Mouse (Mus musculus): Measurements from ENCODE around the gene Upk3bl. TPM values are rescaled to one million over a fixed set of nuclear protein-coding genes. Genes with fewer than 3 reads are reported as not detected.

The Upk3bl gene
- polyA plus RNA-seq, 1 experiment, result not detected

DNA sequence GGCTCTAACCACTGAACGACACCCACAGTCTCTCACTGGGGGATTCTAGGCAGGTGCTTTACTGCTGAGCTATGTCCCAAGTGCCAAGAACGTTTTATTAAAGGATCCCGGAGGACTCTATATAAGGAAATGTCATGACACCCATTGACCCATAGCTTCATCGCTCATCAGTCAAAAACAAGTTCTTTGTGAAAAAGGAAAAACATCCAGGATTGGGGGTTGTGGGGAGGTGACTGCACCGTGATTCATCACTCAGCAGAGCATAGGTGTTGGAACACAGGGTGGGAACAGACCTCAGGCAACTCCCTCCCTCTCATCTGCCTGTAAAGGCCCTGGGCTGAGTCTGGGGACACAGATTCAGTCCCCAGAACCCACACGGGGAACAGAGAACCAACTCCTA, 4.4 kb upstream of the Upk3bl start:
- Histone ChIP-seq H3K79me2 (ENCODE audit: control insufficient read depth, insufficient read depth) (no peaks in the 10 kb centered on the region), H3K36me3 (ENCODE audit: control insufficient read depth, insufficient read depth) (no peaks in the 10 kb centered on the region), H3ac (ENCODE audit: control insufficient read depth, insufficient read length) (no peak overlapping the region), H3K4me2 (ENCODE audit: low read depth) (no peak overlapping the region), H3K27me3 (ENCODE audit: control insufficient read depth, insufficient read depth, insufficient read length) (no peaks in the 10 kb centered on the region), H3K4me3 (no peak overlapping the region)
- TF ChIP-seq TCF12 (IDR thresholded peaks at IDR 0.05; ENCODE audit: insufficient read depth, poor library complexity, severe bottlenecking) (no peak), USF1 (IDR thresholded peaks at IDR 0.05; ENCODE audit: low read depth) (no peak), MYOD1 (IDR thresholded peaks at IDR 0.05; ENCODE audit: control insufficient read depth in 1 of 3, insufficient read length in 2 of 3, low read depth in 2 of 3) (no peak), REST (IDR thresholded peaks at IDR 0.05; ENCODE audit: insufficient read depth, insufficient read length) (no peak), SRF (IDR thresholded peaks at IDR 0.05; ENCODE audit: control insufficient read depth, insufficient read length, low read depth) (no peak)

DNA sequence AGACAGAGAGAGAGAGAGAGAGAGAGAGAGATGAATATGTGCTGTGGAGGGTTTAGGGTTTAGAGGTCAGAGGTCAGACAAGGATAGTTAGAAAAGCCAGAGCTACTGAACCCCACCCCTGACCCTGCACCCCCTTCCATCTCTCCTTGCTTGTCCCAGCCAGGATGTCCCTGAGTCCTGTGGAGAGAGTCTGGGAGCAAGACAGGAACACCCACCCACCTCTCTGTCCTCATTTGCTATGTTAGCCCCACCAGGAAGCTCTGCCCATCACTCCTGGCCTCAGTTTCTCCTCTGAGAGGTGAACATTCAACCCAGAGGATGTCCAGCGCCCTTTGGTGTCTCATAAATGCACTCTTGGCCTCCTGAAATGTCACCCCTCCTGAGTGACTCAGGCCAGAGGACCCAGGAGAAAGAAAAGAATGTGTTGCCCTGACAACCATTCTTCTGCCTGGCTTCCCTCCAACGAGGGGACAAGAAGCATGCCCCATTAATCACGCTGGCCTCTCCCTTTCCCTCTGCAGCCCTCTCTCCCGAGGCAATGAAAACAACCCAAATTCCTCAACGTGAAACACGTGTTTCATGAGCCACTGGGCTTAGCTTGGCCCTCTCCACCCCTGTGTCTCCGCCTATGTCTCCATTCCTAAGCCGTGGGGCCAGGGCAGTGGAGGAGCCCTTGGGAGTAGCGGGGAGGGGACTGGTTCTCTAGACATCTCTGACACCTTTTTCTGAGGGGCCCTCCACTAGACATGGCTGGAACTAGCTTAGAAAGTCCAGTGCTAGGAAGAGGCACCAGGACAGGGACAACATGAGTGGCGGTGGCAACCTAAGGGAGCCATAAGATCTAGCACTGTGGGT, 2.8 kb upstream of the Upk3bl start:
- Histone ChIP-seq H3K36me3 (ENCODE audit: control insufficient read depth, insufficient read depth) (no peaks in the 10 kb centered on the region), H3K4me2 (ENCODE audit: low read depth) (peak overlapping the region; percentile 51), H3K79me2 (ENCODE audit: control insufficient read depth, insufficient read depth) (no peaks in the 10 kb centered on the region), H3ac (ENCODE audit: control insufficient read depth, insufficient read length) (no peak overlapping the region), H3K4me3 (no peak overlapping the region), H3K27me3 (ENCODE audit: control insufficient read depth, insufficient read depth, insufficient read length) (no peaks in the 10 kb centered on the region)
- TF ChIP-seq REST (IDR thresholded peaks at IDR 0.05; ENCODE audit: insufficient read depth, insufficient read length) (no peak), E2F4 (IDR thresholded peaks at IDR 0.05; ENCODE audit: insufficient read depth) (no peak), TCF12 (IDR thresholded peaks at IDR 0.05; ENCODE audit: insufficient read depth, poor library complexity, severe bottlenecking) (no peak), MAX (IDR thresholded peaks at IDR 0.05; ENCODE audit: low read depth) (peak; percentile 78), MYOG (IDR thresholded peaks at IDR 0.05; ENCODE audit: control insufficient read depth in 1 of 3, insufficient read depth in 1 of 3, insufficient read length in 2 of 3, low read depth in 2 of 3) (no peak), CEBPB (IDR thresholded peaks at IDR 0.05; ENCODE audit: insufficient read depth, poor library complexity, severe bottlenecking) (no peak), TCF3 (IDR thresholded peaks at IDR 0.05; ENCODE audit: insufficient read length, low read depth) (no peak)

DNA sequence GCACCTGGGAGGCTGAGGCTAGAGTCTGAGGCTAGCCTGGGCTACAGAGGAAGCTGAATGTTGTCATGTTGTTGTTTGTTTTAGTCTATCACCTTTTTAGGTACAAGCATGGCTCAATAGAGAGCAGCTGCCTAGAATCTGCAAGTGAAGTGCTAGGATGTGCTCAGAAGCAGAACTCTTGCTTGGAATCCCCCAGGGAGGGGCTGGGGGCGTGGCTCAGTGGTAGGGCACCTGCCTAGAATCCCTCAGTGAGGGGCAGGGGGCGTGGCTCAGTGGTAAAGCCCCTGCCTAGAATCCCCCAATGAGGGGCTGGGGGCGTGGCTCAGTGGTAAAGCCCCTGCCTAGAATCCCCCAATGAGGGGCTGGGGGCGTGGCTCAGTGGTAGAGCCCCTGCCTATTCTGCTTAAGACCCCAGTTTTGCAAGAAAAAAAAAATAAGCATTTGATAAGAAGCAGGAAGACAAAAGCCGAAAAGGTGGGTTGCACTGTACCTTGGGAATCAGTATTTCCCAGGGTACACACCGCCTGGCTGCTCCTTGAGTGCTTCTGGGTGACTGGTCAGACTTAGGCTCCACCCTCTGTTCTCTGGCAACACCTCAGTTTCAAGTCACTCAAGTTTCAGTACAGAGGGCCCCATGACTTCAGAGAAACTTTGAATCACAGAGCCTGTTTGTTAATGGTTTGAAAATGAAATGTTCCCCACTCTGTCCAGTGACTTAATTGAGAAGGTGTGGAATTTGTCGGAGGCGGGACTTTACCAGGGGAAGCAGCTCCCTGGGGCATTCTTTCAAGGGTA, 1.2 kb upstream of the Upk3bl start:
- Histone ChIP-seq H3K27me3 (ENCODE audit: control insufficient read depth, insufficient read depth, insufficient read length) (no peaks in the 10 kb centered on the region), H3K36me3 (ENCODE audit: control insufficient read depth, insufficient read depth) (no peaks in the 10 kb centered on the region), H3K79me2 (ENCODE audit: control insufficient read depth, insufficient read depth) (no peaks in the 10 kb centered on the region), H3K4me2 (ENCODE audit: low read depth) (no peak overlapping the region), H3K4me3 (no peak overlapping the region), H3ac (ENCODE audit: control insufficient read depth, insufficient read length) (no peak overlapping the region)
- TF ChIP-seq MYOG (IDR thresholded peaks at IDR 0.05; ENCODE audit: control insufficient read depth in 1 of 3, insufficient read depth in 1 of 3, insufficient read length in 2 of 3, low read depth in 2 of 3) (no peak), POLR2AphosphoS2 (IDR thresholded peaks at IDR 0.05; ENCODE audit: insufficient read length, low read depth) (no peak), POLR2A (IDR thresholded peaks at IDR 0.05; ENCODE audit: insufficient read length, low read depth) (no peak), MYOD1 (IDR thresholded peaks at IDR 0.05; ENCODE audit: control insufficient read depth in 1 of 3, insufficient read length in 2 of 3, low read depth in 2 of 3) (no peak), USF1 (IDR thresholded peaks at IDR 0.05; ENCODE audit: low read depth) (no peak), SRF (IDR thresholded peaks at IDR 0.05; ENCODE audit: control insufficient read depth, insufficient read length, low read depth) (no peak), E2F4 (IDR thresholded peaks at IDR 0.05; ENCODE audit: insufficient read depth) (no peak), TCF12 (IDR thresholded peaks at IDR 0.05; ENCODE audit: insufficient read depth, poor library complexity, severe bottlenecking) (no peak), REST (IDR thresholded peaks at IDR 0.05; ENCODE audit: insufficient read depth, insufficient read length) (no peak)

DNA sequence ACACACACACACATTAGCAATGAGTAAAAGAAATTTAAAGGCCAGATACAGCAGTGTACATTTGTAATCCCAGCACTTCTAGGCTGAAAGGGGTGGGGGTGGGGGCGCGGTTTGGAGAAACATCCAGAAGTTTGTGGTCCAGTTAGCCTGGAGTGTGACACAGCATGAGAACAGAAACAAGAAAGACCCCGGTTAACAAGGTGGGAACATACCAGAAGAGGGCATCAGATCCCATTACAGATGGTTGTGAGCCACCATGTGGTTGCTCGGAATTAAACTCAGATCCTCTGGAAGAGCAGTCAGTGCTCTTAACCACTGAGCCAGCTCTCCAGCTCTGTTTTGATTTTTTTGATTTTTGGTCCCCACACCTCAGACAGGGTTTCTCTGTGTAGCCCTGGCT, 1.8 kb downstream of the Upk3bl start:
- Histone ChIP-seq H3K4me2 (ENCODE audit: low read depth) (no peak overlapping the region), H3ac (ENCODE audit: control insufficient read depth, insufficient read length) (no peak overlapping the region), H3K27me3 (ENCODE audit: control insufficient read depth, insufficient read depth, insufficient read length) (no peaks in the 10 kb centered on the region), H3K36me3 (ENCODE audit: control insufficient read depth, insufficient read depth) (no peaks in the 10 kb centered on the region), H3K4me3 (no peak overlapping the region), H3K79me2 (ENCODE audit: control insufficient read depth, insufficient read depth) (no peaks in the 10 kb centered on the region)
- TF ChIP-seq REST (IDR thresholded peaks at IDR 0.05; ENCODE audit: insufficient read depth, insufficient read length) (no peak), TCF12 (IDR thresholded peaks at IDR 0.05; ENCODE audit: insufficient read depth, poor library complexity, severe bottlenecking) (no peak), POLR2AphosphoS2 (IDR thresholded peaks at IDR 0.05; ENCODE audit: insufficient read length, low read depth) (no peak)

DNA sequence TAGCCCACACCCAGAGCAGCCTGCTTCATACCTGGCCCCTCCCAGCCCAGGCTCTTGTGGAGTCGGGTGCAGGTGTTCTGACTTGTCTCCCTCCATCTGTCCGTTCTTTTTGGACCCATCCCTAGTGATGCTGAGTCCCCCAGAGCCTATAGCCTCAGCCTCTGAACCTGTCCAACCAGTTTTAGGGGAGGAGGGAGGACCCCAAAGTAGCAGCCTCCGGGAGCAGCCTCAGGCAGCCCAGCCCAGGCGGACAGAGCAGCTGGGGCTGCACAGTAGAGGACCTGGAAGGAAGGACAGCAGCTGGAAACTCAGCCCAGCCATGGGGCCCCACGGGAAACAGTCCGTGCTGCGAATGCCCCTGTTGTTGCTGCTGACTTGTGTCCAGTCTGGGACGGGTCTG, 2.8 kb downstream of the Upk3bl start:
- Histone ChIP-seq H3K79me2 (ENCODE audit: control insufficient read depth, insufficient read depth) (no peaks in the 10 kb centered on the region), H3K4me3 (no peak overlapping the region), H3K4me2 (ENCODE audit: low read depth) (no peak overlapping the region), H3ac (ENCODE audit: control insufficient read depth, insufficient read length) (no peak overlapping the region), H3K27me3 (ENCODE audit: control insufficient read depth, insufficient read depth, insufficient read length) (no peaks in the 10 kb centered on the region), H3K36me3 (ENCODE audit: control insufficient read depth, insufficient read depth) (no peaks in the 10 kb centered on the region)
- TF ChIP-seq MYOD1 (IDR thresholded peaks at IDR 0.05; ENCODE audit: control insufficient read depth in 1 of 3, insufficient read length in 2 of 3, low read depth in 2 of 3) (no peak), SRF (IDR thresholded peaks at IDR 0.05; ENCODE audit: control insufficient read depth, insufficient read length, low read depth) (no peak), MYOG (IDR thresholded peaks at IDR 0.05; ENCODE audit: control insufficient read depth in 1 of 3, insufficient read depth in 1 of 3, insufficient read length in 2 of 3, low read depth in 2 of 3) (no peak), TCF3 (IDR thresholded peaks at IDR 0.05; ENCODE audit: insufficient read length, low read depth) (no peak), REST (IDR thresholded peaks at IDR 0.05; ENCODE audit: insufficient read depth, insufficient read length) (no peak), POLR2A (IDR thresholded peaks at IDR 0.05; ENCODE audit: insufficient read length, low read depth) (no peak), CEBPB (IDR thresholded peaks at IDR 0.05; ENCODE audit: insufficient read depth, poor library complexity, severe bottlenecking) (no peak), USF1 (IDR thresholded peaks at IDR 0.05; ENCODE audit: low read depth) (no peak), MAX (IDR thresholded peaks at IDR 0.05; ENCODE audit: low read depth) (no peak), E2F4 (IDR thresholded peaks at IDR 0.05; ENCODE audit: insufficient read depth) (no peak), TCF12 (IDR thresholded peaks at IDR 0.05; ENCODE audit: insufficient read depth, poor library complexity, severe bottlenecking) (no peak), POLR2AphosphoS2 (IDR thresholded peaks at IDR 0.05; ENCODE audit: insufficient read length, low read depth) (no peak)
